Mouse (Mus musculus): ENCODE results near the gene Sdhb. TPM values are rescaled to one million over a fixed set of nuclear protein-coding genes. Genes with fewer than 3 reads are reported as not detected.

Gene Sdhb
- polyA plus RNA-seq, 1 experiment, result 103 TPM

DNA sequence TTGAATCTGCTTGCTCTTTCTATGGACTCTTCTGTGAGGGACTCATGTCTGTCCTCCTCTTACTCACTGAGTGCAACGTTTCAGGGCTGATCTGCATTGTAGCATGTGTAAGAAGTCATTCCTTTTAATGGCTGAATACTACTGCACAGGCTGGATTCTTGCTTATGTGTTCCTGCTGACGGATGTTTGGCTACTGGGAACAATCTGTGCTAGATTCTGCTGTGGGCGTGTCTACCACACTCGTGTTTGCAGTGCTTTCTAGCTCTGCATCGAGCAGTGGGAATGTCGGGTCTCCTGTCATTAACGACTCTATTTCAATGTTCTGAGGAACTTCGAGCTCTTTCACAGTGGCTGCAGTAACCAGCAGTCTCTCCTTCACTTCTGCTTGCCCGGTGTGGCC lies 63.0 kb downstream of the Sdhb start:
- Histone ChIP-seq H3K9ac (ENCODE audit: low read depth, poor library complexity, severe bottlenecking) (no peak overlapping the region), H3K9me3 (replicated peaks; ENCODE audit: control insufficient read depth, insufficient read depth, low read length, poor library complexity, severe bottlenecking) (no peaks in the 10 kb centered on the region), H3K27ac (ENCODE audit: insufficient read depth, low read length) (no peak overlapping the region), H3K27me3 (ENCODE audit: control insufficient read depth, insufficient read depth, low read length, poor library complexity, severe bottlenecking) (no peaks in the 10 kb centered on the region), H3K36me3 (ENCODE audit: control insufficient read depth, insufficient read depth, low read length, poor library complexity, severe bottlenecking) (no peaks in the 10 kb centered on the region), H3K4me1 (ENCODE audit: control insufficient read depth, insufficient read depth, low read length) (no peaks in the 10 kb centered on the region), H3K4me3 (ENCODE audit: low read depth, low read length) (no peak overlapping the region)
- no peak for TF ChIP-seq EP300 (IDR thresholded peaks at IDR 0.05; ENCODE audit: insufficient read depth, low read depth, low read length)
- no peak for TF ChIP-seq POLR2A (IDR thresholded peaks at IDR 0.05; ENCODE audit: insufficient read depth, low read length)
- TF ChIP-seq CTCF (IDR thresholded peaks at IDR 0.05; ENCODE audit: low read depth, low read length), result no peak

- Histone ChIP-seq H3K4me3 (ENCODE audit: low read depth, low read length) (peak overlapping the region; percentile 28; the same call in 1 of the 2 replicates), H3K9ac (ENCODE audit: low read depth, poor library complexity, severe bottlenecking) (peak overlapping the region; percentile 52), H3K27ac (ENCODE audit: insufficient read depth, low read length) (no peak overlapping the region), H3K27me3 (ENCODE audit: control insufficient read depth, insufficient read depth, low read length, poor library complexity, severe bottlenecking) (no peaks in the 10 kb centered on the region), H3K9me3 (replicated peaks; ENCODE audit: control insufficient read depth, insufficient read depth, low read length, poor library complexity, severe bottlenecking) (no peaks in the 10 kb centered on the region), H3K4me1 (ENCODE audit: control insufficient read depth, insufficient read depth, low read length) (no peaks in the 10 kb centered on the region), H3K36me3 (ENCODE audit: control insufficient read depth, insufficient read depth, low read length, poor library complexity, severe bottlenecking) (no peaks in the 10 kb centered on the region)
- TF ChIP-seq CTCF (IDR thresholded peaks at IDR 0.05; ENCODE audit: low read depth, low read length) (no peak), POLR2A (IDR thresholded peaks at IDR 0.05; ENCODE audit: insufficient read depth, low read length) (no peak)
These were observed 64.0 kb downstream of the Sdhb start for GRCm38 (mm10) chr4:141024992-141025391.

Other genes with a start within 250 kb of the Sdhb start
- gene Padi6, start 218.6 kb upstream of the Sdhb start, polyA plus RNA-seq (2011; ENCODE audit: insufficient read depth, insufficient read length, low read depth, missing spikeins), result 0.29 TPM in 1 of 2 replicates, not detected in the other
- gene Padi4, start 187.0 kb upstream of the Sdhb start, polyA plus RNA-seq (2011; ENCODE audit: insufficient read depth, insufficient read length, low read depth, missing spikeins), result 2.2 and 2.3 TPM in 2 replicates
- 2.8 and 3.1 TPM in 2 replicates for gene Padi3, start 150.6 kb upstream of the Sdhb start, polyA plus RNA-seq (2011; ENCODE audit: insufficient read depth, insufficient read length, low read depth, missing spikeins)
- 0.29 and 0.43 TPM in 2 replicates for gene Padi1, start 115.4 kb upstream of the Sdhb start, polyA plus RNA-seq (2011; ENCODE audit: insufficient read depth, insufficient read length, low read depth, missing spikeins)
- gene Padi2, start 54.9 kb upstream of the Sdhb start, polyA plus RNA-seq (2011; ENCODE audit: insufficient read depth, insufficient read length, low read depth, missing spikeins), result 6.3 TPM in 2 replicates
- 16.8 and 17.0 TPM in 2 replicates for gene Atp13a2, start 25.7 kb downstream of the Sdhb start, polyA plus RNA-seq (2011; ENCODE audit: insufficient read depth, insufficient read length, low read depth, missing spikeins)
- gene Mfap2, start 49.2 kb downstream of the Sdhb start, polyA plus RNA-seq (2011; ENCODE audit: insufficient read depth, insufficient read length, low read depth, missing spikeins), result 4.5 and 5.2 TPM in 2 replicates
- gene Crocc, start 99.3 kb downstream of the Sdhb start, polyA plus RNA-seq (2011; ENCODE audit: insufficient read depth, insufficient read length, low read depth, missing spikeins), result 35.0 TPM in 2 replicates
- gene Necap2, start 117.2 kb downstream of the Sdhb start, polyA plus RNA-seq (2011; ENCODE audit: insufficient read depth, insufficient read length, low read depth, missing spikeins), result 27.7 and 34.6 TPM in 2 replicates
- gene Spata21, start 127.1 kb downstream of the Sdhb start, polyA plus RNA-seq (2011; ENCODE audit: insufficient read depth, insufficient read length, low read depth, missing spikeins), result 0.67 TPM in 1 of 2 replicates, not detected in the other
- 122 and 136 TPM in 2 replicates for gene Szrd1, start 178.6 kb downstream of the Sdhb start, polyA plus RNA-seq (2011; ENCODE audit: insufficient read depth, insufficient read length, low read depth, missing spikeins)
- 24.6 and 31.8 TPM in 2 replicates for gene Fbxo42, start 186.7 kb downstream of the Sdhb start, polyA plus RNA-seq (2011; ENCODE audit: insufficient read depth, insufficient read length, low read depth, missing spikeins)